Mouse (Mus musculus) bone marrow macrophage, adult 2 months (primary cell): Measurements from ENCODE around the gene Comp. TPM values are rescaled to one million over a fixed set of nuclear protein-coding genes. Genes with fewer than 3 reads are reported as not detected.
A peak's percentile ranks its signal among the peaks of the same experiment; 100 is the strongest.

Experiments
- H3K27ac ChIP-seq: 2 replicates; pipeline ENCODE4 v1.5.1; 2012; ENCODE audit warnings: low read depth, low read length; ENCODE audit not compliant: insufficient read depth
- H3K4me1 ChIP-seq: 2 replicates; pipeline ENCODE4 v1.6.1; 2012; ENCODE audit warnings: low read length; ENCODE audit not compliant: control insufficient read depth, insufficient read depth
- H3K4me3 ChIP-seq: 2 replicates; pipeline ENCODE4 v1.5.1; 2012; ENCODE audit warnings: mild to moderate bottlenecking, low read length, moderate library complexity; ENCODE audit not compliant: insufficient read depth
- CTCF ChIP-seq: IDR thresholded peaks from 2 replicates; pipeline ENCODE4 v1.5.1; 2012; ENCODE audit warnings: low read depth, mild to moderate bottlenecking, low read length, moderate library complexity
- POLR2A ChIP-seq: IDR thresholded peaks from 2 replicates; pipeline ENCODE4 v1.6.1; 2012; ENCODE audit warnings: mild to moderate bottlenecking, low read depth, low read length, borderline replicate concordance
- polyA plus RNA-seq: library from polyadenylated mRNA; stranded (reverse); fragments of >200 nt; gene quantifications from 2 replicates; pipeline ENCODE4 v1.2.4, GENCODE M21; 2012; ENCODE audit not compliant: missing spikeins, insufficient read depth, insufficient read length

Comp gene
- polyA plus RNA-seq, 1 experiment: 1.2 TPM

GRCm38 (mm10) chr8:70397611-70398563, 24.5 kb downstream of the Comp start:
- Histone ChIP-seq H3K4me1 (no peaks in the 10 kb centered on the region), H3K27ac (no peak overlapping the region), H3K4me3 (no peak overlapping the region)
- no peak for TF ChIP-seq POLR2A
- no peak for TF ChIP-seq CTCF

- no peaks in the 10 kb centered on the region for H3K4me1 ChIP-seq
- H3K27ac ChIP-seq: no peak overlapping the region
- TF ChIP-seq POLR2A (no peak), CTCF (no peak)
- H3K4me3 ChIP-seq: no peak overlapping the region
Measured at GRCm38 (mm10) chr8:70404212-70404611, 30.9 kb downstream of the Comp start.

GRCm38 (mm10) chr8:70405189-70405588, 31.8 kb downstream of the Comp start:
- TF ChIP-seq CTCF (no peak), POLR2A (no peak)
- H3K4me3 ChIP-seq: no peak overlapping the region
- H3K4me1 ChIP-seq: no peaks in the 10 kb centered on the region
- no peak overlapping the region for H3K27ac ChIP-seq

GRCm38 (mm10) chr8:70406427-70407069, 33.2 kb downstream of the Comp start:
- no peak for TF ChIP-seq CTCF
- TF ChIP-seq POLR2A: no peak
- H3K27ac ChIP-seq: no peak overlapping the region
- H3K4me3 ChIP-seq: no peak overlapping the region
- no peaks in the 10 kb centered on the region for H3K4me1 ChIP-seq

- no peak overlapping the region for H3K4me3 ChIP-seq
- peaks cover 2% of the 10 kb centered on the region; the same call in 1 of the 2 replicates for H3K4me1 ChIP-seq
- TF ChIP-seq CTCF: no peak
- no peak for TF ChIP-seq POLR2A
- no peak overlapping the region for H3K27ac ChIP-seq
Measured at GRCm38 (mm10) chr8:70408301-70408700, 34.9 kb downstream of the Comp start.

GRCm38 (mm10) chr8:70409019-70409418, 35.7 kb downstream of the Comp start:
- Histone ChIP-seq H3K27ac (no peak overlapping the region), H3K4me1 (peaks cover 8% of the 10 kb centered on the region)
- no peak for TF ChIP-seq POLR2A
- no peak for TF ChIP-seq CTCF

GRCm38 (mm10) chr8:70409455-70409871, 36.1 kb downstream of the Comp start:
- Histone ChIP-seq H3K4me3 (no peak overlapping the region), H3K4me1 (peaks cover 12% of the 10 kb centered on the region), H3K27ac (no peak overlapping the region)
- TF ChIP-seq POLR2A: no peak
- TF ChIP-seq CTCF: no peak

More at GRCm38 (mm10) chr8:70409019-70409418, 35.7 kb downstream of the Comp start:
- no peak overlapping the region for H3K4me3 ChIP-seq

- no peak for TF ChIP-seq CTCF
- peaks cover 14% of the 10 kb centered on the region for H3K4me1 ChIP-seq
- no peak overlapping the region for H3K27ac ChIP-seq
- no peak overlapping the region for H3K4me3 ChIP-seq
Measured at GRCm38 (mm10) chr8:70410281-70410680, 36.9 kb downstream of the Comp start.

- Histone ChIP-seq H3K27ac (peak overlapping the region; percentile 38), H3K4me1 (peaks cover 14% of the 10 kb centered on the region), H3K4me3 (no peak overlapping the region)
- no peak for TF ChIP-seq POLR2A
- TF ChIP-seq CTCF: no peak
Measured at GRCm38 (mm10) chr8:70414310-70414946, 41.1 kb downstream of the Comp start.
